Mouse (Mus musculus): Measurements from ENCODE around the gene Adgrf1. TPM values are rescaled to one million over a fixed set of nuclear protein-coding genes. Genes with fewer than 3 reads are reported as not detected.

Gene Adgrf1
- total and polyA plus RNA-seq, 3 experiments: 0.05 TPM; not detected in 2

DNA sequence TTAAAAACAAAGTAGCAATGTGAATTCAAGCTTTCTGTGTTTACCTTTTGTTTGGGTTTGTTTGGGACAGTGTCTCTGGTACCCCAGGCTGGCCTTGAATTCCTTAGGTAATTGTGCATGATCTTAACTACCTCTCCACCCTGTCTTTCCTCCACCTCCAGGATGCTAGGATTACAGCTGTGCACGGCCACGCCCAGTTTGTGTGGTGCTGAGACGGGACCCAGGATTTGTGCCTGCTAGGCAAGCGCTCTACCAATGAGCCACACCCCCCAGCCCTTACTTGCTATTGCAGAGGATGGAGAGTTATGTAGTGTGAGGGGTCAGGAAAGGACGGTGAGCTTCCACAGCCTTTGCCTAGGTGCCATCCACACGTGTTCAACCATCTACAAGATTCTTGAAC is 31.1 kb upstream of the Adgrf1 start:
- no peaks in the 10 kb centered on the region for H3K4me1 ChIP-seq (ENCODE audit: insufficient read depth, low read depth, low read length)
- no peaks in the 10 kb centered on the region for H3K27me3 ChIP-seq (ENCODE audit: insufficient read depth, low read length)
- ATAC-seq (ENCODE audit: extremely low read depth, insufficient number of reproducible peaks, low FRiP score, poor library complexity, severe bottlenecking): no peak
- DNase-seq (ENCODE audit: low spot score): no peak
- H3K9me3 ChIP-seq (replicated peaks): peaks cover 46% of the 10 kb centered on the region
- H3K36me3 ChIP-seq (replicated peaks): no peaks in the 10 kb centered on the region
- no peak for TF ChIP-seq GATA1 (IDR thresholded peaks at IDR 0.05; ENCODE audit: borderline replicate concordance, low read length)
- TF ChIP-seq POLR2AphosphoS5 (IDR thresholded peaks at IDR 0.05; ENCODE audit: insufficient replicate concordance, low read depth, low read length): no peak
- TF ChIP-seq GATA2 (IDR thresholded peaks at IDR 0.05; ENCODE audit: borderline replicate concordance, low read depth, low read length): no peak
- TF ChIP-seq TAL1 (conservative IDR thresholded peaks at IDR 0.05; ENCODE audit: low read depth, low read length): no peak
- no peak for TF ChIP-seq CTCF (IDR thresholded peaks at IDR 0.05; ENCODE audit: low read depth, low read length)
- H3K4me3 ChIP-seq (ENCODE audit: low read depth, low read length): no peak overlapping the region

DNA sequence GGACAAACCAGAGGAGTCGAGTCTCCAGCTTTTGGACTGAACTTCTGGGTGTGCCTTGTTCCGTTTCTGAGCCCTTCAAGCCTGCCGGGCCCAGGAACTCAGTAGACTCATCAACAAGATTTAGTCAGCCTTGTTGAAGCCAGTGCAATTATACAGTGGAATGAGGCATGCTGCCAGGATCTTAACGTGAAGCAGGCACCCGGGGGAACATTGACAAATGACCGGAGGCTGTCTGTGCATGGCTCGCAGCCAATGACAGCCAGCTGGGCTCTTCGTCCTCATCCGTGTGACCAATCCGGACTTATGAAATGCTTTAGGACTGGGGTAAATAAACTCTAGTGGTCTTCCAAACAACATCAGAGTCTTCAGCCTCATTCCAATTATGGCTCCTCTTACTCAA is 29.0 kb upstream of the Adgrf1 start:
- Histone ChIP-seq H3K4me3 (ENCODE audit: low read depth, low read length) (no peak overlapping the region), H3K36me3 (replicated peaks) (no peaks in the 10 kb centered on the region), H3K27me3 (ENCODE audit: insufficient read depth, low read length) (no peaks in the 10 kb centered on the region), H3K4me1 (ENCODE audit: insufficient read depth, low read depth, low read length) (no peaks in the 10 kb centered on the region), H3K9me3 (replicated peaks) (peaks cover 32% of the 10 kb centered on the region)
- TF ChIP-seq TAL1 (conservative IDR thresholded peaks at IDR 0.05; ENCODE audit: low read depth, low read length) (no peak), GATA2 (IDR thresholded peaks at IDR 0.05; ENCODE audit: borderline replicate concordance, low read depth, low read length) (no peak)
- DNase-seq (ENCODE audit: low spot score) (no peak), ATAC-seq (ENCODE audit: extremely low read depth, insufficient number of reproducible peaks, low FRiP score, poor library complexity, severe bottlenecking) (no peak)

DNA sequence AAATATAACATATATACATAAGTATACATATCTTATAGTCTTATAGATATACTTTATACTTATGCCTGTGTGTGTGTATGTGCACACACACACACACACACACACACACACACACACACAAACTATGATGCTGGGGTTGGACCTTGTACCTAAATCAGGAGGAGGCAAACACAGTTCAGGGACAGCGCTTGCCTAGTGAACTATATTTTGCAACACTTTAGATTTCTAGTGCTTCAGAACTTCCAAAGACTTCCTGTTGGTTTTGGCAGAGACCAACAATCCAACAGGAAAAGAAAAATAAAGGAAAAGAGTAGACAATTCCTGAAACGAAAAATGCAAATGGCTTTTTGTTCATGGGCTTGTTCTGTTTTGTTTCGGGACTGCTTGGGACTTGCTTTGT is 27.5 kb upstream of the Adgrf1 start:
- TF ChIP-seq GATA2 (IDR thresholded peaks at IDR 0.05; ENCODE audit: borderline replicate concordance, low read depth, low read length) (no peak), TAL1 (conservative IDR thresholded peaks at IDR 0.05; ENCODE audit: low read depth, low read length) (no peak), POLR2AphosphoS5 (IDR thresholded peaks at IDR 0.05; ENCODE audit: insufficient replicate concordance, low read depth, low read length) (no peak), CTCF (IDR thresholded peaks at IDR 0.05; ENCODE audit: low read depth, low read length) (no peak), GATA1 (IDR thresholded peaks at IDR 0.05; ENCODE audit: borderline replicate concordance, low read length) (no peak)
- Histone ChIP-seq H3K4me1 (ENCODE audit: insufficient read depth, low read depth, low read length) (no peaks in the 10 kb centered on the region), H3K36me3 (replicated peaks) (no peaks in the 10 kb centered on the region), H3K27me3 (ENCODE audit: insufficient read depth, low read length) (no peaks in the 10 kb centered on the region), H3K4me3 (ENCODE audit: low read depth, low read length) (no peak overlapping the region), H3K9me3 (replicated peaks) (peaks cover 38% of the 10 kb centered on the region)
- DNase-seq (ENCODE audit: low spot score) (no peak), ATAC-seq (ENCODE audit: extremely low read depth, insufficient number of reproducible peaks, low FRiP score, poor library complexity, severe bottlenecking) (no peak)

DNA sequence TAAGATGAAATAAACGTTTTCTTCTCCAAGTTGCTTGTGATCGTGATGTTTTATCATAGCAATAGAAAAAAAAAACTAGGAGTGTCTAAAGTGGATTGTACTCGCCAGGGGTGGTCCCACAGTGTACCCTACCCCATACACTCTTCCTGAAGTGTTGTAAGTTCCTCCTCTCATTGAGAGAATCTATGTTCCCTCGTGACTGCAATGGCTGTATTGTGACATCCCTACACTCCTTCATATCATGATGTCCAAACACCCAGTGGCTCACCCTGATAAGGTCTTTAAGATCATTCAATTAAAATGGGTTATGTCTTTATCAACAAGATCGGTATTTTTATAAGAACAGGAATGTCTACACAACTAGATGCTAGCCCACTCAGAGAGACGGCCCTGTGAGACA is 24.8 kb upstream of the Adgrf1 start:
- no peaks in the 10 kb centered on the region for H3K4me1 ChIP-seq (ENCODE audit: insufficient read depth, low read depth, low read length)
- no peaks in the 10 kb centered on the region for H3K27me3 ChIP-seq (ENCODE audit: insufficient read depth, low read length)
- H3K36me3 ChIP-seq (replicated peaks): no peaks in the 10 kb centered on the region
- H3K4me3 ChIP-seq (ENCODE audit: low read depth, low read length): no peak overlapping the region
- no peak for TF ChIP-seq CTCF (IDR thresholded peaks at IDR 0.05; ENCODE audit: low read depth, low read length)
- no peak for TF ChIP-seq GATA2 (IDR thresholded peaks at IDR 0.05; ENCODE audit: borderline replicate concordance, low read depth, low read length)
- no peak for TF ChIP-seq TAL1 (conservative IDR thresholded peaks at IDR 0.05; ENCODE audit: low read depth, low read length)
- TF ChIP-seq POLR2AphosphoS5 (IDR thresholded peaks at IDR 0.05; ENCODE audit: insufficient replicate concordance, low read depth, low read length): no peak
- no peak for TF ChIP-seq GATA1 (IDR thresholded peaks at IDR 0.05; ENCODE audit: borderline replicate concordance, low read length)
- ATAC-seq (ENCODE audit: extremely low read depth, insufficient number of reproducible peaks, low FRiP score, poor library complexity, severe bottlenecking) (no peak), DNase-seq (ENCODE audit: low spot score) (no peak)
- peaks cover 39% of the 10 kb centered on the region for H3K9me3 ChIP-seq (replicated peaks)

DNA sequence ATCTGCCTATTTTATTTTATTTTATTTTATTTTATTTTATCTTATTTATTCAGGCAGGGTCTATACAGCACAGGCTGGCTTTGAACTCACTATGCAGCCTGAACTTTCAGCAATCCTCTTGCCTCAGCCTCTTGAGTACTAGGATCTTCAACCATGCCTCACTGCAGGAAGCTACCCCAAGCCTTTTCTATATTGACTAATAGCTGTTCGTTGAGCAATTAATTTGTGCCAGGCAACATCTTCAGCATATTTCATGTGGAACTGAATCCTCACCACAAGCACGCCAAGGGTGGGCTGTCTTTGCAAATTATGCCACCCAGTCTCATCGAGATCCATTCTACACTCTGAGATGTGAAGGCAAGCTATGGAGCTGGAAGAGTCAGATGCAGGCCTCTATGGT is 22.9 kb upstream of the Adgrf1 start:
- ATAC-seq (ENCODE audit: extremely low read depth, insufficient number of reproducible peaks, low FRiP score, poor library complexity, severe bottlenecking) (no peak), DNase-seq (ENCODE audit: low spot score) (no peak)
- Histone ChIP-seq H3K9me3 (replicated peaks) (peaks cover 43% of the 10 kb centered on the region), H3K27me3 (ENCODE audit: insufficient read depth, low read length) (no peaks in the 10 kb centered on the region), H3K4me3 (ENCODE audit: low read depth, low read length) (no peak overlapping the region), H3K36me3 (replicated peaks) (no peaks in the 10 kb centered on the region), H3K4me1 (ENCODE audit: insufficient read depth, low read depth, low read length) (no peaks in the 10 kb centered on the region)
- TF ChIP-seq POLR2AphosphoS5 (IDR thresholded peaks at IDR 0.05; ENCODE audit: insufficient replicate concordance, low read depth, low read length) (no peak), GATA2 (IDR thresholded peaks at IDR 0.05; ENCODE audit: borderline replicate concordance, low read depth, low read length) (no peak)

DNA sequence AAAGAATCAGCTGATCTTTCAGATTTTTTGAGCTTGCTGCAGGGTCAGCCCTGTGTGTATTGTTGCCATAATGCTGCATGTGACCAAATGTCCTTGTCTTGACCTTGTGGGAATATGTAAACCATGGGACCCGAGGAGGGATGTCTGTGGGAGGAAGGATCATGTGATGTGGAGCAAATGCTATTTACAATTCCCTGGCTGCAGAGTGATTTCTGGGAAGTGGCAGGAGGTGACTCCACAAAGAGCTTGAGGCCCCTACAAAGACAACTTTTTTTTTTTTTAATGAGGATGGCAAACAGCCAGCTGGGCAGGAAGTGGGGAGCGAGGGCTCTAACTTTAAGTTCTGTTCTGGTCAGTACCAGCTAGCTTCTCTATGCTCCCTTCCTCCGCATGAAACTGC is 20.5 kb upstream of the Adgrf1 start:
- no peak for DNase-seq (ENCODE audit: low spot score)
- Histone ChIP-seq H3K4me3 (ENCODE audit: low read depth, low read length) (no peak overlapping the region), H3K36me3 (replicated peaks) (no peaks in the 10 kb centered on the region), H3K27me3 (ENCODE audit: insufficient read depth, low read length) (no peaks in the 10 kb centered on the region), H3K9me3 (replicated peaks) (peaks cover 55% of the 10 kb centered on the region), H3K4me1 (ENCODE audit: insufficient read depth, low read depth, low read length) (no peaks in the 10 kb centered on the region)
- no peak for TF ChIP-seq TAL1 (conservative IDR thresholded peaks at IDR 0.05; ENCODE audit: low read depth, low read length)
- no peak for TF ChIP-seq GATA1 (IDR thresholded peaks at IDR 0.05; ENCODE audit: borderline replicate concordance, low read length)
- TF ChIP-seq GATA2 (IDR thresholded peaks at IDR 0.05; ENCODE audit: borderline replicate concordance, low read depth, low read length): no peak
- TF ChIP-seq POLR2AphosphoS5 (IDR thresholded peaks at IDR 0.05; ENCODE audit: insufficient replicate concordance, low read depth, low read length): no peak
- TF ChIP-seq CTCF (IDR thresholded peaks at IDR 0.05; ENCODE audit: low read depth, low read length): no peak
- ATAC-seq (ENCODE audit: extremely low read depth, insufficient number of reproducible peaks, low FRiP score, poor library complexity, severe bottlenecking): no peak
